Mouse (Mus musculus) MEL (cell line): Measurements from ENCODE around the gene Crocc. TPM values are rescaled to one million over a fixed set of nuclear protein-coding genes. Genes with fewer than 3 reads are reported as not detected.

Source experiments
- DNase-seq: peaks from one replicate; pipeline ENCODE4 v3.0.0; 2011; ENCODE audit warnings: low read depth, low spot score
- H3K27ac ChIP-seq: 2 replicates; pipeline ENCODE4 v1.5.1; 2012; ENCODE audit warnings: low read depth, mild to moderate bottlenecking, control low read depth, low read length, moderate library complexity; ENCODE audit not compliant: control insufficient read depth
- H3K27me3 ChIP-seq, 2 experiments: fragments of 150-350 bp in 1 of 2; sonication (generic) in 1 of 2; 2 replicates each; pipeline ENCODE4 v1.6.1; 2012; ENCODE audit warnings: low read length in 2 of 2, mild to moderate bottlenecking in 2 of 2, improper control_type of control experiment in 1 of 2, moderate library complexity in 1 of 2; ENCODE audit not compliant: insufficient read depth in 2 of 2, control insufficient read depth in 1 of 2
- H3K36me3 ChIP-seq, 2 experiments: 2 replicates each; pipeline ENCODE4 v1.6.1; 2012 to 2014; ENCODE audit warnings: low read length in 2 of 2, improper control_type of control experiment in 1 of 2, inconsistent platforms in 1 of 2, mild to moderate bottlenecking in 1 of 2; ENCODE audit not compliant: insufficient read depth in 2 of 2, control insufficient read depth in 1 of 2
- H3K4me1 ChIP-seq, 2 experiments: fragments of 150-350 bp in 1 of 2; sonication (generic) in 1 of 2; 2 replicates each; pipeline ENCODE4 v1.6.1; 2012; ENCODE audit warnings: low read length in 2 of 2, improper control_type of control experiment in 1 of 2, mild to moderate bottlenecking in 1 of 2; ENCODE audit not compliant: insufficient read depth in 2 of 2, control insufficient read depth in 1 of 2
- H3K4me3 ChIP-seq, 2 experiments: fragments of 150-350 bp in 1 of 2; sonication (generic) in 1 of 2; 2 replicates each; pipeline ENCODE4 v1.5.1; 2012; ENCODE audit warnings: low read depth in 2 of 2, low read length in 2 of 2, mild to moderate bottlenecking in 2 of 2, moderate library complexity in 2 of 2, control low read depth in 1 of 2, improper control_type of control experiment in 1 of 2; ENCODE audit not compliant: control insufficient read depth in 1 of 2, insufficient read depth in 1 of 2
- H3K79me2 ChIP-seq: 2 replicates; pipeline ENCODE4 v1.6.1; 2012; ENCODE audit warnings: mild to moderate bottlenecking, low read length, moderate library complexity; ENCODE audit not compliant: control insufficient read depth, poor library complexity, insufficient read depth
- H3K9ac ChIP-seq: 2 replicates; pipeline ENCODE4 v1.6.1; 2012; ENCODE audit warnings: low read depth, mild to moderate bottlenecking, control low read depth, low read length, moderate library complexity; ENCODE audit not compliant: control insufficient read depth, poor library complexity, severe bottlenecking
- H3K9me3 ChIP-seq: fragments of 150-350 bp; sonication (generic); replicated peaks from 2 replicates; pipeline ENCODE4 v1.6.1; 2012; ENCODE audit warnings: mild to moderate bottlenecking, low read length, improper control_type of control experiment, moderate library complexity; ENCODE audit not compliant: insufficient read depth
- BHLHE40 ChIP-seq: IDR thresholded peaks from 2 replicates; pipeline ENCODE4 v1.6.1; 2012; ENCODE audit warnings: low read depth, mild to moderate bottlenecking, inconsistent platforms, low read length, improper control_type of control experiment, borderline replicate concordance
- CHD1 ChIP-seq: IDR thresholded peaks from 2 replicates; pipeline ENCODE4 v1.6.1; 2012; ENCODE audit warnings: low read depth, mild to moderate bottlenecking, inconsistent platforms, low read length, improper control_type of control experiment
- CHD2 ChIP-seq: IDR thresholded peaks from 2 replicates; pipeline ENCODE4 v1.6.1; 2011; ENCODE audit warnings: low read length, improper control_type of control experiment
- CTCF ChIP-seq, 3 experiments: IDR thresholded peaks in 2 of 3; conservative IDR thresholded peaks in 1 of 3; 2 replicates each; pipeline ENCODE4 v1.5.1; 2011 to 2012; ENCODE audit warnings: low read length in 3 of 3, low read depth in 2 of 3, mild to moderate bottlenecking in 2 of 3, improper control_type of control experiment in 1 of 3, inconsistent platforms in 1 of 3, mixed read lengths in 1 of 3, moderate library complexity in 1 of 3; ENCODE audit not compliant: control insufficient read depth in 1 of 3, insufficient read depth in 1 of 3, poor library complexity in 1 of 3, severe bottlenecking in 1 of 3
- ELF1 ChIP-seq: IDR thresholded peaks from 2 replicates; pipeline ENCODE4 v1.6.1; 2014; ENCODE audit warnings: low read depth, mild to moderate bottlenecking, inconsistent platforms, low read length, improper control_type of control experiment, moderate library complexity
- EP300 ChIP-seq, 2 experiments: IDR thresholded peaks; 2 replicates each; pipeline ENCODE4 v1.6.1; 2011; ENCODE audit warnings: improper control_type of control experiment in 2 of 2, low read length in 2 of 2, low read depth in 1 of 2, mild to moderate bottlenecking in 1 of 2
- GABPA ChIP-seq: IDR thresholded peaks from 2 replicates; pipeline ENCODE4 v1.6.1; 2012; ENCODE audit warnings: low read depth, mild to moderate bottlenecking, inconsistent platforms, low read length, improper control_type of control experiment, moderate library complexity
- GATA1 ChIP-seq: IDR thresholded peaks from 2 replicates; pipeline ENCODE4 v1.6.1; 2011; ENCODE audit warnings: low read depth, low read length, improper control_type of control experiment
- HCFC1 ChIP-seq: IDR thresholded peaks from 2 replicates; pipeline ENCODE4 v1.6.1; 2012; ENCODE audit warnings: low read depth, mild to moderate bottlenecking, inconsistent platforms, low read length, improper control_type of control experiment, moderate library complexity
- JUND ChIP-seq: IDR thresholded peaks from 2 replicates; pipeline ENCODE4 v1.6.1; 2011; ENCODE audit warnings: low read depth, mild to moderate bottlenecking, improper control_type of control experiment, low read length
- MAX ChIP-seq: IDR thresholded peaks from 2 replicates; pipeline ENCODE4 v1.6.1; 2011; ENCODE audit warnings: low read length, improper control_type of control experiment
- MAZ ChIP-seq: IDR thresholded peaks from 2 replicates; pipeline ENCODE4 v1.6.1; 2012; ENCODE audit warnings: low read depth, mild to moderate bottlenecking, inconsistent platforms, low read length, improper control_type of control experiment
- MXI1 ChIP-seq: IDR thresholded peaks from 2 replicates; pipeline ENCODE4 v1.6.1; 2011; ENCODE audit warnings: mild to moderate bottlenecking, low read depth, low read length, improper control_type of control experiment
- MYB ChIP-seq: IDR thresholded peaks from 2 replicates; pipeline ENCODE4 v1.6.1; 2011; ENCODE audit warnings: mild to moderate bottlenecking, low read depth, low read length, improper control_type of control experiment
- MYC ChIP-seq: IDR thresholded peaks from 2 replicates; pipeline ENCODE4 v1.6.1; 2011; ENCODE audit warnings: low read depth, mild to moderate bottlenecking, low read length, improper control_type of control experiment, moderate library complexity
- NELFE ChIP-seq: IDR thresholded peaks from 2 replicates; pipeline ENCODE4 v1.6.1; 2011; ENCODE audit warnings: low read depth, low read length, improper control_type of control experiment
- NRF1 ChIP-seq: IDR thresholded peaks from 2 replicates; pipeline ENCODE4 v1.6.1; 2014; ENCODE audit warnings: low read depth, mild to moderate bottlenecking, inconsistent platforms, low read length, improper control_type of control experiment, moderate library complexity; ENCODE audit not compliant: poor library complexity, insufficient read depth, severe bottlenecking
- POLR2A ChIP-seq, 2 experiments: IDR thresholded peaks; 2 replicates each; pipeline ENCODE4 v1.6.1; 2011 to 2012; ENCODE audit warnings: low read length in 2 of 2, mild to moderate bottlenecking in 2 of 2, control low read depth in 1 of 2, improper control_type of control experiment in 1 of 2, low read depth in 1 of 2, moderate library complexity in 1 of 2; ENCODE audit not compliant: control insufficient read depth in 1 of 2, insufficient read depth in 1 of 2, poor library complexity in 1 of 2
- RCOR1 ChIP-seq: IDR thresholded peaks from 2 replicates; pipeline ENCODE4 v1.6.1; 2012; ENCODE audit warnings: low read depth, mild to moderate bottlenecking, inconsistent platforms, low read length, improper control_type of control experiment
- SIN3A ChIP-seq: IDR thresholded peaks from 2 replicates; pipeline ENCODE4 v1.6.1; 2012; ENCODE audit warnings: low read length, improper control_type of control experiment, inconsistent platforms
- SMC3 ChIP-seq: IDR thresholded peaks from 2 replicates; pipeline ENCODE4 v1.6.1; 2011; ENCODE audit warnings: low read depth, low read length, improper control_type of control experiment
- TAL1 ChIP-seq: IDR thresholded peaks from 2 replicates; pipeline ENCODE4 v1.6.1; 2012; ENCODE audit warnings: mild to moderate bottlenecking, inconsistent platforms, low read length, moderate library complexity, mixed read lengths
- TBP ChIP-seq: IDR thresholded peaks from 2 replicates; pipeline ENCODE4 v1.8.0; 2011; ENCODE audit warnings: low read depth, low read length, improper control_type of control experiment
- TCF12 ChIP-seq: IDR thresholded peaks from 2 replicates; pipeline ENCODE4 v1.6.1; 2014; ENCODE audit warnings: low read depth, mild to moderate bottlenecking, inconsistent platforms, low read length, improper control_type of control experiment, moderate library complexity
- UBTF ChIP-seq: IDR thresholded peaks from 2 replicates; pipeline ENCODE4 v1.6.1; 2012; ENCODE audit warnings: low read depth, mild to moderate bottlenecking, inconsistent platforms, low read length, improper control_type of control experiment, moderate library complexity, borderline replicate concordance; ENCODE audit not compliant: insufficient read depth
- USF1 ChIP-seq: IDR thresholded peaks from 2 replicates; pipeline ENCODE4 v1.6.1; 2014; ENCODE audit warnings: low read depth, mild to moderate bottlenecking, inconsistent platforms, low read length, improper control_type of control experiment, moderate library complexity
- ZC3H11A ChIP-seq: IDR thresholded peaks from 2 replicates; pipeline ENCODE4 v1.6.1; 2012; ENCODE audit warnings: low read depth, mild to moderate bottlenecking, inconsistent platforms, low read length, improper control_type of control experiment
- ZKSCAN1 ChIP-seq: IDR thresholded peaks from 2 replicates; pipeline ENCODE4 v1.6.1; 2012; ENCODE audit warnings: low read depth, mild to moderate bottlenecking, inconsistent platforms, low read length, improper control_type of control experiment, moderate library complexity
- ZMIZ1 ChIP-seq: IDR thresholded peaks from 2 replicates; pipeline ENCODE4 v1.6.1; 2012; ENCODE audit warnings: low read depth, mild to moderate bottlenecking, inconsistent platforms, low read length, improper control_type of control experiment, moderate library complexity
- polyA plus RNA-seq, 2 experiments: library from polyadenylated mRNA; stranded (reverse) in 1 of 2; unstranded in 1 of 2; fragments of >175 nt in 1 of 2; fragments of >200 nt in 1 of 2; gene quantifications; 2 replicates each; pipeline versions ENCODE4 v1.2.1 to v1.2.4; 2012; ENCODE audit warnings: low replicate concordance in 2 of 2, low read depth in 1 of 2; ENCODE audit not compliant: insufficient read length in 2 of 2, insufficient read depth in 1 of 2, missing spikeins in 1 of 2
- total RNA-seq: library from RNA; depleted of rRNA; stranded (reverse); fragments of 300-350 nt; gene quantifications from 2 replicates; pipeline ENCODE4 v1.2.3, GENCODE M21; 2012

Crocc gene
- total and polyA plus RNA-seq, 3 experiments, result 0.77 to 3.6 TPM; not detected in 1

GRCm38 (mm10) chr4:140988706-140989290 is 71.6 kb downstream of the Crocc start:
- no peak overlapping the region for H3K4me3 ChIP-seq
- no peak overlapping the region for H3K9ac ChIP-seq
- DNase-seq, result peak; percentile 45

GRCm38 (mm10) chr4:140987476-140987875 is 72.9 kb downstream of the Crocc start:
- Histone ChIP-seq H3K4me1 (peaks cover 7 to 23% of the 10 kb centered on the region in 2 experiments), H3K9ac (peak overlapping the region; percentile 82), H3K4me3 (peak overlapping the region; percentile 84 to 99), H3K27ac (peak overlapping the region; percentile 36), H3K79me2 (peaks cover 8% of the 10 kb centered on the region), H3K9me3 (no peaks in the 10 kb centered on the region), H3K36me3 (peaks cover 0 to 15% of the 10 kb centered on the region in 2 experiments; a peak in 2 of 4 replicates), H3K27me3 (no peaks in the 10 kb centered on the region)
- DNase-seq, result peak; percentile 72
- no peak for TF ChIP-seq CTCF (IDR thresholded peaks at IDR 0.05 in 2 of 3, conservative IDR thresholded peaks at IDR 0.05 in 1 of 3; ENCODE audit: control insufficient read depth in 1 of 3, insufficient read depth in 1 of 3, low read depth in 2 of 3, low read length in 3 of 3, poor library complexity in 1 of 3, severe bottlenecking in 1 of 3)
- TF ChIP-seq TBP, result 0 out of 2 replicates have a peak, but pooled peaks have one; percentile 40
- 0 out of 2 replicates have a peak, but pooled peaks have one; percentile 14 for TF ChIP-seq ELF1
- TF ChIP-seq MYB, result no peak
- TF ChIP-seq UBTF, result no peak
- 0 out of 4 replicates have a peak, but pooled peaks of 1 of the 2 experiments have one; percentile 12 for TF ChIP-seq EP300 (IDR thresholded peaks at IDR 0.05; ENCODE audit: low read depth in 1 of 2, low read length in 2 of 2)
- no peak for TF ChIP-seq JUND
- TF ChIP-seq MAZ, result no peak
- 0 out of 2 replicates have a peak, but pooled peaks have one; percentile 39 for TF ChIP-seq SIN3A
- 0 out of 2 replicates have a peak, but pooled peaks have one; percentile 29 for TF ChIP-seq HCFC1
- TF ChIP-seq BHLHE40, result no peak
- no peak for TF ChIP-seq ZMIZ1
- peak; percentile 39; the same call in 1 of the 2 replicates for TF ChIP-seq MAX
- no peak for TF ChIP-seq ZKSCAN1
- no peak for TF ChIP-seq NRF1
- TF ChIP-seq POLR2A (IDR thresholded peaks at IDR 0.05; ENCODE audit: control insufficient read depth in 1 of 2, insufficient read depth in 1 of 2, low read depth in 1 of 2, low read length in 2 of 2, poor library complexity in 1 of 2), result no peak; a peak in 1 of 4 replicates
- 0 out of 2 replicates have a peak, but pooled peaks have one; percentile 3 for TF ChIP-seq TAL1
- TF ChIP-seq CHD1, result 0 out of 2 replicates have a peak, but pooled peaks have one; percentile 53
- TF ChIP-seq MXI1, result peak; percentile 19; the same call in 1 of the 2 replicates
- TF ChIP-seq SMC3, result no peak
- no peak for TF ChIP-seq CHD2
- 0 out of 2 replicates have a peak, but pooled peaks have one; percentile 51 for TF ChIP-seq MYC
- TF ChIP-seq TCF12, result 0 out of 2 replicates have a peak, but pooled peaks have one; percentile 10
- 0 out of 2 replicates have a peak, but pooled peaks have one; percentile 30 for TF ChIP-seq NELFE
- TF ChIP-seq GATA1, result no peak
- TF ChIP-seq GABPA, result no peak

More at GRCm38 (mm10) chr4:140988706-140989290, 71.6 kb downstream of the Crocc start:
- no peak for TF ChIP-seq RCOR1
- TF ChIP-seq TAL1, result no peak
- TF ChIP-seq SIN3A, result no peak
- TF ChIP-seq ZC3H11A, result no peak
- TF ChIP-seq USF1, result no peak
- no peak for TF ChIP-seq JUND
- no peak for TF ChIP-seq HCFC1
- no peak for TF ChIP-seq NELFE
- TF ChIP-seq MAX, result no peak
- TF ChIP-seq NRF1, result no peak
- Histone ChIP-seq H3K36me3 (peaks cover 0 to 10% of the 10 kb centered on the region in 2 experiments; a peak in 2 of 4 replicates), H3K27me3 (no peaks in the 10 kb centered on the region), H3K4me1 (peaks cover 3 to 17% of the 10 kb centered on the region in 2 experiments; a peak in 3 of 4 replicates), H3K79me2 (peaks cover 8% of the 10 kb centered on the region), H3K27ac (no peak overlapping the region), H3K9me3 (no peaks in the 10 kb centered on the region)
